Mouse (Mus musculus) CD4-positive helper T cell, adult 2 months (primary cell): ENCODE results near the gene Igdcc3.

Source experiments
- DNase-seq: peaks from one replicate; pipeline ENCODE4 v3.0.0-alpha.2; 2012; ENCODE audit warnings: low read depth, missing footprints, low spot score

The Igdcc3 gene

DNA sequence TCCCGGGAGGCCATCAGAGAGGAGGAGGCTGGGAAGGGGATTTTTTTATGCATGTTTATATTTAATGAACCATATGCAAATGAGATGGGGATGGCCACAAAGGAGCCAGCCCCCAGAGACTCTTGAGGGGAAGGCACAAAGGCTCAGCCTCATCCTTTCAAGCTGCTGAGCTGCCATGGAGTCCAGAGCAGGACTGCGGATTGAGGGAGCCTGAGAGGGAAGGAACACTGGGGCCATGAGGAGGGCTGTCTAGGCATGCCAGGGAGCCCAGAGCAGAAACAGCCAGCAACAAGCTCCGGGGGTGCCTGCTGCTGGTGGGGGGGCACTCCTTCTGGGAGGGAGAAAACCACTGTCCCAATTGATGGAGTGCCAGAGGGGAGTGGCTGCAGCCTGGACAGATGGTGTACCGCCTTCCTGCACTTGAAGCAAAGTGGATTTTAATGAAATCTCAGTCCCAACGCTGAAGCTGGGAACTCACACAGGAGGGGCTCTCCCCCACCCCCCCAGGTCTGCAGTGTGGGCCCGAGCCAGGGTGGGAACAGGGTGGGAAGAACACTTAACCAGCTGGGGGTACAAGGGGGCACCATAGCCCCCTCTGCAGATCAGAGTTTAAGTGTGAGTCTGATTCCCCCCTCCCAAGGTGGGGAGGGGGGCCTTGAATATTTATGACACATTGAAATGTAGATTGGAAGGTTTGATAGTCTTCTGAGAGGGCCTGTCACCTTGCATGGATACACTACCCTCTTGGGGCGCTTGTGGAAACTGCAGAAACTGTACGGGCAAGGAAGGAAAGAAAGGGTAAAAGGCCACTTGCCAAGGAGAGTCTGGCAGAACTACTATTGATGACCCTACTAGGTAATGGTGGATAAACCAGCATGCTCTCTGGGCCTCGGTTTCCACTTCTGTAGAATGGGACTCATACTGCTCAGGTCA is 35.2 kb downstream of the Igdcc3 start:
- no peak for DNase-seq

DNA sequence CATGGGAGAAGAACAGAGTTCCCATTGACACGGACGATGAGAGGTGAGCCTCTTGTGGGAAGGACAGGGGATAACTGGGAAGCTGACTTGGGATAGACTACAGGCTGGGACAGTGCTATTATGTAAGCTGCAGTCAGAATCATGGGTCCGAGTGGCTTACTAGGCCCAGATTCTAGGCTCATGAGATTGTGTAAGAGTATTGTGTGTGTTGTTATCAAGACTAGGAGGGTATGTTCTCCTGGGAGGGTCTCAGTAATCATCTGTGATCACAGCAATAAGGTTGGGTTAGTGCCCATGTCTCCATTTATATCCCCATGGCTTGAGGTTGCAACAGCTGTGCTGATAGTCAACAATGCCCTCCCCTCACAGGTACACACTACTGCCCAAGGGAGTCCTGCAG is 36.5 kb downstream of the Igdcc3 start:
- DNase-seq, result no peak

DNA sequence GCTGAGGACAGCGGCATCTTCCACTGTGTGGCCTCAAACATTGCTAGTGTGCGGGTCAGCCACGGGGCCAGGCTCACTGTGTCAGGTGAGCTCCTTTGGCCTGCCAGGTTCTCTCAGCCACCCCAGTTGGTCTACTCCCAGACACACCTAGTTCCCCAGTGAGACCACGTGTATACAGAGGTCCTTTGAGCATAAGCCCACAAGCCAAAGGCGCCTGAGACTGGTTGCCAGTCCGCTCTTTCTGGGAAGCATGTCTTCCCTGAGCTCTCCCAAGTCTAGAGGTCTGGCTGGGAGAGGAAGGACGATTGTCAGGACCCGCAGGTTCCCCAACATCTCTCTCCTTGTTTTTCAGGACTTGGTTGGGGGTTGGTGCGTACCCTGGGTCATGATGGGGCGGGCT is 36.9 kb downstream of the Igdcc3 start:
- DNase-seq, result no peak

DNA sequence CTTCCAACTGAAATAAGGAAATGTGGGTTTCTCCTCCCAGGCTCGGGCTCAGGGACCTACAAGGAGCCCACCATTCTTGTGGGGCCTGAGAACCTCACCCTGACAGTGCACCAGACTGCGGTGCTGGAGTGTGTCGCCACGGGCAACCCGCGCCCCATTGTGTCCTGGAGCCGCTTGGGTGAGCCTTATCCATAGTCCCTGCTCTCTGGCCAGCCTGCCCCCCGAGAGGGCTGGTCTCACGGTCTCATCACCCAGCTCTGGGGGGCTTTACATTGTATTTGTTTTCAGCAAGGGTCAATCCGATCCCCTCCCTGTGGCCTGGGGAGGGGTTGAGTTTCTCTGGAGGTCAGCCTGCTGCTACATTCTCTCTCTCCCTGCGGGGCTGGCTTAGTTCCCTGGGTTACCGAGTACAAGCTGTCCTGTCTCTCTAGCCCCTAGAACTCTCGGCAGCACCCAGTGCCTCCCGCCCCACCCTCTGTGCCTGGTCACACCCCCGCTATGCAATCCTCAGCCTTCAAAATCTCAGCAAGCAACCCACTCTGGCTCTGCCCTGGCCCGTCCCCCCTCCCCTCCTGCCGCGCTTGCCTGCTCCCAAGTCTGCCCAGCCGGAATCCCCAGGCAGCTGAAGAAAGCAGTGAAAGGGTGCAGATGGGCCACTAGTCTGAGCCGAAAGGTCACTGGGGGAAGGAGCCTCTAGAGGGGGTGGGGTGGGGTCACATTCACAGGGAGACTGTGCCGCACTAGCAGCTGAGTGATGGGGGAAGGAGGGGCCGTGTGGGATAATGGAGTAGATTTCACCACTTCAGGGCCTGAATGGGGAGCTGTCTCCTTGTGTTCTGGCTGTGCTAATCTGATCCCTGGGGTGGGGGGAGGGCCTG is 37.6 kb downstream of the Igdcc3 start:
- no peak for DNase-seq

DNA sequence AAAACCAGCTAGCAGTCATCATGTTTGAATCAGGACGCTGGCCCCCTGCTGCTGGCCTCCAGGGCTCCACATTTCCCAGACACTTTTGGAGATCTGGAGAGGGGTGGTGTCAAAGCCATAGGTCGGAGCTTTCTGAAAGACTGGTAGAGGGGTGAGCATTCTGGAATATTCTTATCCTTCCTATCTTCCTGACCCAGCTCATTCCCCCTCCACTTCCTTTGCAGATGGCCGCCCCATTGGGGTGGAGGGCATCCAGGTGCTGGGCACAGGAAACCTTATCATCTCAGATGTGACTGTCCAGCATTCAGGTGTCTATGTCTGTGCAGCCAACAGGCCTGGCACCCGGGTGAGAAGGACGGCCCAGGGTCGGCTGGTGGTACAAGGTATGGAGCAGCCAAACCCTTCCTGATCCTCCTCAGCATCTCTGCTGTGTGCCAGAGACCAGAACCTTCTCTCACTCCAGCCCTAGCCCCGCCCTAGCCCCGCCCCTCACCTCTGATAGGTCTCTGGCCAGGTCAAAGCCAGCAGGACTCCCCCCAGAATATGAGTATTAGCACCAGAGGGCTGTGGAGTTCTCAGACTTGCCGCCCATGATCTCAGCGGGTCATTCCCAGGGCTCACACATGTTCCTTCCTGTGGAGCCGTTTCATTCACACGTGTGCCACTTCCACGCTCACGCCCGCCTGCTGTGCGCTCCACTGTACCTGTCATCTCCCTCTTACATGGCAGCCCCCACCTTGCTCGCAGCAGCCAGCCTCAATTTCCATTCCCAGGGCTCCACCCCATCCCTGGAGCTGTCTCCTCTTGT is 39.0 kb downstream of the Igdcc3 start:
- DNase-seq, result no peak

DNA sequence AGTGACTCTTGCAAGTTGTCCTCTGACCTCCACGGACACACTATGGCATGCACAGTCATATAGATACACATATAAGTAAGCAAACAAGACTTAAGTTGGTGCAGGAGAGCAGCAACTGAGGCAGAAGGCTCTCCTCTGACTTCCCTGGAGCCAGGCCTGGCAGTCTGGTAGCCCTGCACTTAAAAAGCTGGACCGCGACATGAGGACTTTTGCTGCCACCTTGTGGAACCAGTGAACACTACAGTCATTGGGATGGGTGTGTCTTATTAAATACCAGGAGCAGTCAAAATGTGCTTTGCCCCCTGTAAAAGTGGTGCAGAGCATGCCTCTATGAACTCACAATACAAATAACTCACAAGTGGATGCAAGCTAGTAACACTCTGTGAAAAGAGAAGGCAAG is 47.6 kb downstream of the Igdcc3 start:
- peak; percentile 84 for DNase-seq

DNA sequence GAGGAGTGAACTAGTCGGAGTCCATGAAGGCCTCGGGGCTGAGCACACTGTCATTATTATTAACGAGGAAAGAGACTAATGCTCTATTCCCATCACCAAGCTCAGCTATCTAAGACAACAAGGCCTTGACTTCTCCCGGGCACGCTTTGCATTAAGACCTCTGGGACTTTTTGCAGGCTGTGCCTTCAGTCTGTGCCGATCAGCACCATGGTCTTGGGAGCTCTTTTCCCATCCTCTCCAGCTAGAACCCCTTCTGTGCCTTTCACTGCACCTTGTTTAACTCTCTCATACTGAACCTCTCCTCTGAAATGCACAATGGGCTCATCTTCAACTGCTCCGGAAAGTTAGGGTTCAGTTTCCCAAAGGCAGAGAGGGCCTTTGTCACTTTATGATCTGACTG is 49.3 kb downstream of the Igdcc3 start:
- DNase-seq, result no peak

DNA sequence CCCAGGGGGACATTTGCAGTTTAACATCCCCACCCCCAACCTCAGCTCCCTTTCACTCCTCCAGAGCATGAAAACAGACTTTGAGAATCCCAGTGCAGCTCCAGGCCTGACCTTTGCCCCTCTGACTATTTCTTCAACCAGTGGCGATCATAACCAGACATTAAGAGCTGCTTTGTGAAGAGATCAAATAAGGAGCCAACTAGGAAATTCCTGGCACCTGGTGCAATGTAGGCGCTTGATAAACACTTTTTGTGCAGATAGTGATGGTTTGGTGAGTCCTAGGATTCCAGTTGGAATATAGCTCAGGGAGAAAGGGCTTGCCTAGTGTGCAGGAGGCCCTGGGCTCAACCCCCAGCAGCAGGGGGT is 50.4 kb downstream of the Igdcc3 start:
- DNase-seq, result no peak

DNA sequence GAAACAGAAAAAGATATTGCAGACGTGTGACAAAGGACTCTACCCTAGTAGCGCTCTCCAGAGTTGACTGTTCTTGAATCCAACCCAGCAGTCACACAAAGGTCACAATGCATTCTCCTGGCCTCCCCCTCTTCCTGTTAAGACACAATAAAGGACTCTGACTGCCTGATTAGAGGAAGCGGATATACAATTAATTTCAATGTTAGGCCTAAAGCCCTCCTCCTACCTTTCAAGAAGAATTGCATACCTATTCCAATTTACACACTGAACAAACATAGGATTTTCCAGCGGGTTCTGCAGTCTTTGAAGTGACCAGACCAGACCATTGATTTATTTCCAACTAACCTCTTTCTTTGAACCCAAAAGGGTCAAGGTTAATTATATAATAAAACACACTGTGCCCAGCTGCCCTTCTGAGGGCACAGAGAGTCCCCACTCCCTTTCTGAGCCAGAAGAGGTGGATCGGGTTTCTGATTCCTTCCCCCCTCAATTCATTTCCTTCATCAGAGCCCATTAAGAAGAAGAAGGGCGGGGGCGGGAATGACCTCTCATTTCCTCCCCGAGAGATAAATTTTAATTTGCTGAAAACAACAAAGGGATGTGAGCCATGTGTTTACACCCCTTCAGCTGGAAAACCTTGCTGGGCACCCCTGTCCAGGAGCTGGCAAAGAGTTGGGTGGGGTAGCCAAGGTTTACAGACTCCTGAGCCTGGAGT is 50.9 kb downstream of the Igdcc3 start:
- no peak for DNase-seq

DNA sequence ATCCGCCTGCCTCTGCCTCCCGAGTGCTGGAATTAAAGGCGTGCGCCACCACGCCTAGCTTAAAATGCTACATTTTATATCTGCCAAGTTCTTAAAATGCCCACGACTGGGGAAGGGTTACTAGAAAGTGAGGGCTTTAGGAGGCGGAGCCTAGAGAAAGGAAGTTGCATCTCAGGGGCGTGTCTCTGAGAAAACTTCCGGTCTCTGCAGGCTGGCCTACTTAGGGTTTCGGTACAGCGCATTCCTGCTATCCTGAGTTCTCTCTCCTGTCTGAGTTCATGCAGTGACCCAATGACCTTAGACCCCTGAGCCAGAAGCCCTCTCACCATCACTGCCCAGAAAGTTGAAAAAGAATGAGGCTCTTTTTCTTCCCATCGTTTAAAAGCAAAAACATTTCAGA is 52.2 kb downstream of the Igdcc3 start:
- DNase-seq, result no peak

DNA sequence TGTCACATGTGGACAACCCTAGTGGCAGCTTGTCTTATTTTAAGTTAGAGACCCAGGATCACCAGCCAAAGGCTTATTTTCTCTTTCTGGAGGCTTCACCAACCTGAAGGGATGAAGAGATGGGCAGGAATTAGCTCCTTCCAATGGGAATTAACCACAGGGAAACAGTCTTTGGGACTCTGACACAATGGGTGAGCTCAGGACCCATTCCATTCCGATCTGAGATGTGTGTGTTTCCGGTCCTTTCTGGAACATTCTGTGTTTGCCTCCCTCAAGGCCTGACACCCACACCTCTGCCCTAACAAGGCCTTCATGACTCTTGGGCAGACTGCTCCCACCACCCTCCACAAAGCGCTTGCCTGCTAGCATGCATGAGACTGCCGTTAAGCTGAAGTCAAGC is 54.1 kb downstream of the Igdcc3 start, which contains the start of gene Parp16:
Gene Parp16, plus strand, starts transcription at position 301 of the 400 bp plus-strand sequence.
- DNase-seq, result no peak

DNA sequence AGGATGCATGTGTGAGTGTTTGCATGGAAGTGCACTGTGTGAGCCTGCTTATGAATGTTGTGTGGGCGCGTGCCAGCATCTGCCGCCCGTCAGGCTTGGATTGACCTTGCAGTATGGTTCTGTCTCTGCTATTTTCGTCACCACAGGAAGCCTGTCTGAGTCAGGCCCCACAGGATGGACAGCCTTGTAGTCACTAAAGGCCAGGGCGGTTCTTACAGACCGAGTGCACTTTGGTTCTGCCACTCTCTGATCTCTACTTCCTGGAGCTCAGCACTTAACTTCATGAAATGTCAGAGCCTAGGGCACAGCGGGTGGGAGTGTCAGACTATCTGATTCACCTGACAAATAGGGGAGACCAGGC is 54.6 kb downstream of the Igdcc3 start:
- DNase-seq, result peak; percentile 65

DNA sequence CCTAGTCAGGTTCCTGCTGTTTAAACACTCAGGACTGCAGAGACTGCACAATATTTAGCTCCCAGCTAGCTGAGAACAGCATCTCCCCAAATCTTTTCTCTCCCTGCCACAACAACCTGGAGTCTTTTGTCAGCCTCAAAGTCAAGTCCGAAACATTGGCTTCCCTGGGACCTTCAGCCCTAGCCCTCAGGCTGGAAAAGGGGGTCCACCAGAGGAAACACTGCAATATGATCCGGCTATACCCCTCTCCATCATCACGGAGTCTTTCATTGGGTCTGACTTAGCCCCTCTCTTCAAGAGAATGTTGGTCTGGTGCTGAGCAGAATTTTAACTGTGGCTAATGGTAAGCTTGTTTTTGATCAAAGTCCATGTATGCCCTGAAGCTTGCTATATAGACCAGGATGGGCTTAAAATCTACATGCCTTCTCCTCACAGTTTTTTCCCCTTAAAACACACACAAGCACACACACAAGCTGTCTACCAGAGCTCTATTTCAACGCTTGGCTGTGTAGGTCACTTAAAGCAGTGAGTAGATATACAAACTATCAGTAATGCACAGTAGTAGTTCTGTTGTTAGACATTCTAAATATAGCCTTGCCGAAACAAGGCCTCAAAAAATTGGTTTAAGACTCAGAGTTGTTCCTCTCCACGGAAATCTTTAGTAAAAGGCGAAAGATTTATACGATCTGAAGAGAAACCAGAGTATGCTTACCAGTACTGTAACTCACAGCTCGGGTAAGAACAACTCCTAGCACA is 55.2 kb downstream of the Igdcc3 start:
- DNase-seq, result peak; percentile 87

DNA sequence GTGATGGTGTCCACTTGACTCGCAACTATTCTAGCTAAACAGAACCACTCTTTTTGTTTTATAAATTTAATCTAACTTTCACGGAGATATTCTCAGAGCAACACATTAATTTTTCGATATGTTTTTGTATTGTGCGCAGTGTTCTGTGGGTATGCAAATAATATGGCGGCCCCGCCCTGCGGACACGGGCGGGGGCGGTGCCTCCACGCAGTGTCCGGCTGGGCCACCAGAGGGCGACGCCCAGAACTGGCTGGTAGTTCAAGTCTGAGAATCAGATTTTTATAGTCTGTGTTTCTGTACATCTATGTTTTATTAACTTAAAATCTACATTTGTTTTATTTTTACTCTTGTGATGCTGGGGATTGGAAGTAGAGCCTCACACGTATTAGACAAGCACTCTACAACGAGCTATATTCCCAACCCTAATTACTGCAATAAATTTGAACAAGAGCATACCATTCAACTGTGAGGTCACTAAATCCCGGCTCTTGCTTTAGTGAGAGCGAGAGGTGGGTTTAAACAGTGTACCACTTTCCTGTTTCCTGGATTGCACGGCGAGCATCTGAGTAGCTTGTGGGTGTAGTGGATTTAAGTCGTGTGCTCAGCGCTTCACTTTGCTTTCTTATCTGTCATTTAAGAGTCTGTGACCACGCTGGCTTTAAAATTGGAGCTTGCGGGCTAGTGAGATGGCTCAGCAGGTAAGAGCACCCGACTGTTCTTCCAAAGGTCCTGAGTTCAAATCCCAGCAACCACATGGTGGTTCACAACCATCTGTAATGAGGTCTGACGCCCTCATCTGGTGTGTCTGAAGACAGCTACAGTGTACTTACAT is 56.0 kb downstream of the Igdcc3 start:
- DNase-seq, result peak; percentile 93

DNA sequence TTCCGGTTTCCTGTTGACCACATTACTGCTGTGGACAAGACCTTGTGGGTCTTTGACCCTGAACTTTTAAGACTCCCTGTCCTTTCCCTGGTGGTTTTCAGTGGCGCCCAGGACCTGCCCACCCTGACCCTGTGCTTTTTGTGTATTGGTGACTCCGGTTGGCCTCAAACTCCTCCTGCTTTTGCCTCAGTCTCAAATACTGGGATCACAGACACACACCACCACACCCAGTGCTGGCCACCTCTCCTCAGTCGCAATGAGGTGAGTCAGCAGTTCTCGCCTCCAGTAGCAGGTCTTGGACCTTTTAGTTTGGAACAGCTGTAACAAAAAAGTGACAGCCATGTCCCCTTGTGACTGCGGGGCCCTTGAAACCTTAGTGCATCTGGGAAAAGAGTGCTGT is 56.8 kb downstream of the Igdcc3 start:
- no peak for DNase-seq

DNA sequence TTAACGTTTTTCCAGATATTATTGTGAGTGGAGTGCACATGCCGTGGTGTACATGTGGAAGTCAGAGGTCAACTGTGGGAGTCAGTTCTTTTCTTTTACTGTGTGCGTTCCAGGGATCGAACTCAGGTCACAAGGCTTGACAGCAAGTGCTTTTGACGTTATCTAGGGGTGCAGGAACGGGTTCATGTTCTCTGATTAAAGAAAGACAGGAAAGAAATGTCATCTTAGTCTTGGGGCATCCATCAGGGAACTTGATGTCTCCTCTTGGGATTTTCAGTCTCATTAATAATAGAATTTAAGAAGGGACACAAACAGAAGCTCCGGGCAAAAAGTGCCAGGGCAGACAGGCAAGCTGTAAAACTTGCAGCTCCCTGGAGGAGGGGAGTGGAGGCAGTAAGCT is 58.7 kb downstream of the Igdcc3 start:
- no peak for DNase-seq

DNA sequence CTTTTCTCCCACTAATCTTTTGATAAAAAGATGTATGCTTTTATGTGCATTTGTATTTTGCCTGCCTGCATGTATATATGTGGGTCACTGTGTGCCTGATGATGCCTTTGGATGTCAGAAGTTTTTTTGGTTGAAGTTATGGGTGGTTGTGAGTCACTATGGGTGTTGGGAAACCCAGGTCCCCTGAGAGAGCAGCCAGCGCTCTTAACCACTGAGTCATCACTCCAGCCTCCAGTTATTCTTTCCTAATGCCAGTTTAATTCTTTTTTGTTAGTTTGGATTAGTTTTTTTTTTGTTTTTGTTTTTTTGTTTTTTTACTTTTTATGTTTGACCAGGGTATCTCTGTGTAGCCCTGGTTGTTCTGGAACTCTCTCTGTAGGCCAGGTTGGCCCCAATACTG is 59.6 kb downstream of the Igdcc3 start:
- DNase-seq, result peak; percentile 26

DNA sequence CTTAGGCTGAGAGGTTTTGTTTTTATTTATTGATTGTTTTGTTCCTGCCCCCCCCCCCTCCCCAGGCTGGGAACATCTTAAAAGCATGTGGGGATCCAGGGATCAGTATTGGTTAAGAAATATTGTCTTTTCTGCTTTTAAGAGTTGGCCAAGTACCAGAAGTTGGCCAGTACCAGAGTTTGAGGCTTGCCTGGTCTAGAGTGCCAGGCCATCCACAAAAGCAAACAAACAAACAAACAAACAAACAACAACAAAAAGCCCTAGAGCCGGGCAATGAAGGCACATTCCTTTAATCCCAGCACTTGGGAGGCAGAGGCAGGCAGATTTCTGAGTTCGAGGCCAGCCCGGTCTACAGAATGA is 60.0 kb downstream of the Igdcc3 start:
- peak; percentile 62 for DNase-seq

DNA sequence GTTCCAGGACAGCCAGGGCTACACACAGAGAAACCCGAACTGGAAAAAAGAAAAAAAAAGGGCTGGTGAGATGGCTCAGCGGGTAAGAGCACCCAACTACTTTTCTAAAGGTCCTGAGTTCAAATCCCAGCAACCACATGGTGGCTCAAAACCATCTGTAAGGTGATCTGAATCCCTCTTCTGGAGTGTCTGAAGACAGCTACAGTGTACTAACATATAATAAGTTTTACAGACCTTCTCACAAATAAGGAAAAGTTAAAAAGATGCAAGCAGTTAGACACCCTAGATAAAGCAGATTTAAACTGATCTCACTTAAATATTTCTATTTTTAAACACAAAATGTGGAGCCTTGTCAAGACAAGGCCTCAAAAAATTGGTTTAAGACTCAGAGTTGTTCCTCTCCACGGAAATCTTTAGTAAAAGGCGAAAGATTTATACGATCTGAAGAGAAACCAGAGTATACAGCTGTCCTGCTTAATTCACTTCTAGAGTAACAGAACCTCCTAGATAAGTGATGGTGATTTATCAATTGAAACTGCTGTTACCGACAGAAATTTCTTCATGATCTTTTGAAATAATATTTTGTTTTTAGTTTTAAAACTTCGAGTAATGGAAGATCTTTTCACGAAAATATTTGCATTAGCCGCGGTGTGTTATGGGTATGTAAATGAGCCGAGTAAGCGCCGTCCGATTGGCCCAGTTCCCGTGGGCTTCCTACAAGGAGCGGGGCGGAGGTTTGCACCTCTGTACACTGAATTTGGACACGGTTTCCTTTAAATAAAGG is 60.6 kb downstream of the Igdcc3 start:
- peak; percentile 90 for DNase-seq
